Mouse (Mus musculus) embryonic fibroblast, embryonic 13.5 days (primary cell): ENCODE results near the gene 1700030K09Rik.

Source experiments
- CTCF ChIP-seq: IDR thresholded peaks from 2 replicates; pipeline ENCODE4 v1.5.1; 2011; ENCODE audit warnings: mild to moderate bottlenecking, control low read depth, low read length, moderate library complexity, borderline replicate concordance; ENCODE audit not compliant: insufficient read depth
- POLR2A ChIP-seq: IDR thresholded peaks from 2 replicates; pipeline ENCODE4 v1.6.1; 2011; ENCODE audit warnings: low read depth, mild to moderate bottlenecking, control low read depth, low read length, moderate library complexity

GRCm38 (mm10) chr8:72443994-72444350, 292 bp downstream of the 1700030K09Rik start:
- TF ChIP-seq CTCF = no peak
- no peak for TF ChIP-seq POLR2A
